In genomic region chr12:21122818-21123217, GRCm38 (mm10) we compare ENCODE assay signal across 15 mouse cellular contexts.
"Had no signal": no experiment of that assay in that cellular context is flagged by ENCODE, and none has a peak within 500 bp of the region (broad histone marks: within the 10 kb centered on the region; RNA-seq: fewer than 3 reads in every experiment).

No protein-coding gene starts in this region.

- H3K4me2 ChIP-seq: liver, embryonic 13.5 days; lung, embryonic 15.5 days; midbrain, embryonic 11.5 days; midbrain, embryonic 15.5 days had no signal

- DNase-seq: kidney, adult 11 months; kidney, adult 9 months; kidney, postnatal 10 days; liver, embryonic 13.5 days; liver, postnatal 0 days; lung, postnatal 36 days; right cerebral cortex, adult 18-20 months; right cerebral cortex, postnatal 25 days; thymus, postnatal 36 days had no signal

- H3K27me3 ChIP-seq: liver, embryonic 13.5 days; lung, embryonic 15.5 days; megakaryocyte, embryonic 14.5 days; midbrain, embryonic 15.5 days had no signal

- H3K36me3 ChIP-seq: limb, embryonic 10.5 days; liver, embryonic 13.5 days; lung, embryonic 15.5 days; midbrain, embryonic 15.5 days had no signal

- H3K27ac ChIP-seq: left cerebral cortex, adult 2 months; limb, embryonic 10.5 days; liver, embryonic 13.5 days; lung, embryonic 15.5 days; midbrain, embryonic 15.5 days had no signal

- H3K4me3 ChIP-seq: left cerebral cortex, adult 2 months; limb, embryonic 10.5 days; liver, embryonic 13.5 days; lung, embryonic 15.5 days; megakaryocyte, embryonic 14.5 days; midbrain, embryonic 15.5 days had no signal

- H3K9ac ChIP-seq: liver, embryonic 13.5 days; liver, postnatal 0 days; lung, embryonic 15.5 days; midbrain, embryonic 15.5 days had no signal

- ATAC-seq: liver, postnatal 0 days; midbrain, embryonic 15.5 days had no signal

- H3K9me3 ChIP-seq: limb, embryonic 10.5 days; liver, embryonic 13.5 days; lung, embryonic 15.5 days; megakaryocyte, embryonic 14.5 days; midbrain, embryonic 15.5 days had no signal
